Mouse (Mus musculus): ENCODE results near the gene Kcna2. TPM values are rescaled to one million over a fixed set of nuclear protein-coding genes. Genes with fewer than 3 reads are reported as not detected.
A peak's percentile ranks its signal among the peaks of the same experiment; 100 is the strongest.

Kcna2 gene
- polyA plus RNA-seq, 1 experiment from 2014 or later: 1.2 TPM

GRCm38 (mm10) chr3:107159418-107159817 is 58.5 kb downstream of the Kcna2 start:
- peaks cover 8% of the 10 kb centered on the region for H3K4me1 ChIP-seq (replicated peaks)
- H3K9me3 ChIP-seq: no peaks in the 10 kb centered on the region
- H3K27me3 ChIP-seq: 0 out of 2 replicates have a peak, but pooled peaks cover 6% of the 10 kb centered on the region
- 66% methylated on average over 3 of the region's 3 CpGs for WGBS
- H3K36me3 ChIP-seq: no peaks in the 10 kb centered on the region
- no peak overlapping the region for H3K4me3 ChIP-seq (replicated peaks)
- peak overlapping the region; percentile 52 for H3K4me2 ChIP-seq (replicated peaks)
- no peak overlapping the region; the same call in 1 of the 2 replicates for H3K9ac ChIP-seq (replicated peaks)
- 0 out of 2 replicates have a peak, but pooled peaks have one; percentile 5 for ATAC-seq
- H3K27ac ChIP-seq: no peak overlapping the region

- peak overlapping the region; percentile 52 for H3K4me2 ChIP-seq (replicated peaks)
- 4% methylated on average over 17 of the region's 17 CpGs for WGBS
- H3K4me1 ChIP-seq (replicated peaks): peaks cover 8% of the 10 kb centered on the region
- H3K9ac ChIP-seq (replicated peaks): peak overlapping the region; percentile 44
- ATAC-seq: peak; percentile 76
- H3K36me3 ChIP-seq: no peaks in the 10 kb centered on the region
- H3K4me3 ChIP-seq (replicated peaks): peak overlapping the region; percentile 28
- 0 out of 2 replicates have a peak, but pooled peaks cover 6% of the 10 kb centered on the region for H3K27me3 ChIP-seq
- no peak overlapping the region for H3K27ac ChIP-seq
- H3K9me3 ChIP-seq: no peaks in the 10 kb centered on the region
Measured at GRCm38 (mm10) chr3:107159859-107160324, 58.9 kb downstream of the Kcna2 start.

- ATAC-seq: no peak
- peaks cover 8% of the 10 kb centered on the region for H3K4me1 ChIP-seq (replicated peaks)
- H3K27me3 ChIP-seq: 0 out of 2 replicates have a peak, but pooled peaks cover 6% of the 10 kb centered on the region
- 82% methylated on average over 2 of the region's 2 CpGs for WGBS
- H3K9me3 ChIP-seq: no peaks in the 10 kb centered on the region
- no peak overlapping the region for H3K27ac ChIP-seq
- H3K4me2 ChIP-seq (replicated peaks): no peak overlapping the region
- H3K4me3 ChIP-seq (replicated peaks): no peak overlapping the region
- H3K36me3 ChIP-seq: no peaks in the 10 kb centered on the region
- H3K9ac ChIP-seq (replicated peaks): no peak overlapping the region
Measured at GRCm38 (mm10) chr3:107162741-107163140, 61.8 kb downstream of the Kcna2 start.

Other genes starting within 250 kb of the Kcna2 start
- 10.1 and 12.5 TPM in 2 replicates for gene Kcna3, start 65.0 kb upstream of the Kcna2 start, polyA plus RNA-seq (2015; fragmentation: Nextera tagmentation; extraction: Ambion mirVana)
- gene Kcna10, start 81.9 kb downstream of the Kcna2 start, polyA plus RNA-seq (2015; fragmentation: Nextera tagmentation; extraction: Ambion mirVana): not detected in 2 replicates
- 0.27 and 4.2 TPM in 2 replicates for gene Cym, start 120.6 kb downstream of the Kcna2 start, polyA plus RNA-seq (2015; fragmentation: Nextera tagmentation; extraction: Ambion mirVana)
- not detected in 2 replicates for gene A630076J17Rik, start 129.5 kb downstream of the Kcna2 start, polyA plus RNA-seq (2015; fragmentation: Nextera tagmentation; extraction: Ambion mirVana)
- gene Prok1, start 138.6 kb downstream of the Kcna2 start, polyA plus RNA-seq (2015; fragmentation: Nextera tagmentation; extraction: Ambion mirVana): not detected in 2 replicates
- 203 and 216 TPM in 2 replicates for gene Lamtor5, start 177.7 kb downstream of the Kcna2 start, polyA plus RNA-seq (2015; fragmentation: Nextera tagmentation; extraction: Ambion mirVana)
- 2.1 and 2.3 TPM in 2 replicates for gene Slc16a4, start 190.1 kb downstream of the Kcna2 start, polyA plus RNA-seq (2015; fragmentation: Nextera tagmentation; extraction: Ambion mirVana)
- gene Rbm15, start 232.5 kb downstream of the Kcna2 start, polyA plus RNA-seq (2015; fragmentation: Nextera tagmentation; extraction: Ambion mirVana): 10.7 and 12.0 TPM in 2 replicates